Mouse (Mus musculus) embryonic fibroblast, embryonic 13.5 days (primary cell): ENCODE data around the gene 2310034C09Rik. TPM values are rescaled to one million over a fixed set of nuclear protein-coding genes. Genes with fewer than 3 reads are reported as not detected.
"Not testable (repeated sequence)": the region's sequence is repeated elsewhere in the genome, so short reads cannot be mapped to it uniquely, and the experiment has no call there.

Experiments used
- H3K27ac ChIP-seq: 2 replicates; pipeline ENCODE4 v1.5.1; 2012; ENCODE audit warnings: low read length, control low read depth, inconsistent platforms; ENCODE audit not compliant: insufficient read depth
- H3K4me1 ChIP-seq: 2 replicates; pipeline ENCODE4 v1.6.1; 2011; ENCODE audit warnings: low read length; ENCODE audit not compliant: control insufficient read depth, insufficient read depth
- H3K4me3 ChIP-seq: 2 replicates; pipeline ENCODE4 v1.5.1; 2011; ENCODE audit warnings: mild to moderate bottlenecking, control low read depth, low read length; ENCODE audit not compliant: insufficient read depth
- CTCF ChIP-seq: IDR thresholded peaks from 2 replicates; pipeline ENCODE4 v1.5.1; 2011; ENCODE audit warnings: mild to moderate bottlenecking, control low read depth, low read length, moderate library complexity, borderline replicate concordance; ENCODE audit not compliant: insufficient read depth
- POLR2A ChIP-seq: IDR thresholded peaks from 2 replicates; pipeline ENCODE4 v1.6.1; 2011; ENCODE audit warnings: low read depth, mild to moderate bottlenecking, control low read depth, low read length, moderate library complexity
- polyA plus RNA-seq: library from polyadenylated mRNA; stranded (reverse); fragments of >200 nt; gene quantifications from 2 replicates; pipeline ENCODE4 v1.2.4, GENCODE M21; 2011; ENCODE audit warnings: low read depth; ENCODE audit not compliant: missing spikeins, insufficient read length

2310034C09Rik gene
- not detected in 2 replicates for polyA plus RNA-seq

- not testable (repeated sequence) for H3K4me3 ChIP-seq, H3K4me1 ChIP-seq, H3K27ac ChIP-seq
These were observed at the start of gene 2310034C09Rik for GRCm38 (mm10) chr16:88758547-88758946. TSS of gene 2310034C09Rik (plus strand) at chr16:88758847.

- TF ChIP-seq POLR2A: no peak
- TF ChIP-seq CTCF: no peak
These were observed 47.9 kb upstream of the 2310034C09Rik start for GRCm38 (mm10) chr16:88710757-88711156.

GRCm38 (mm10) chr16:88711245-88711644 lies 47.4 kb upstream of the 2310034C09Rik start:
- no peak overlapping the region for H3K4me3 ChIP-seq
- H3K4me1 ChIP-seq: no peaks in the 10 kb centered on the region; the same call in 1 of the 2 replicates
- TF ChIP-seq CTCF: no peak
- TF ChIP-seq POLR2A: no peak
- H3K27ac ChIP-seq: no peak overlapping the region

More at GRCm38 (mm10) chr16:88710757-88711156, 47.9 kb upstream of the 2310034C09Rik start:
- H3K27ac ChIP-seq: no peak overlapping the region
- H3K4me1 ChIP-seq: no peaks in the 10 kb centered on the region; the same call in 1 of the 2 replicates
- no peak overlapping the region for H3K4me3 ChIP-seq

- Histone ChIP-seq H3K27ac (no peak overlapping the region), H3K4me3 (no peak overlapping the region), H3K4me1 (no peaks in the 10 kb centered on the region)
- no peak for TF ChIP-seq POLR2A
- no peak for TF ChIP-seq CTCF
These were observed 42.1 kb upstream of the 2310034C09Rik start for GRCm38 (mm10) chr16:88716549-88716948.

- Histone ChIP-seq H3K4me3 (no peak overlapping the region), H3K27ac (no peak overlapping the region), H3K4me1 (no peaks in the 10 kb centered on the region)
- TF ChIP-seq CTCF: no peak
- TF ChIP-seq POLR2A: no peak
These were observed 38.6 kb upstream of the 2310034C09Rik start for GRCm38 (mm10) chr16:88720031-88720430.

GRCm38 (mm10) chr16:88728812-88729275 lies 29.8 kb upstream of the 2310034C09Rik start, which contains the start of gene Krtap13-1:
TSS of gene Krtap13-1 (plus strand) at chr16:88728862.
- Histone ChIP-seq H3K4me1 (no peaks in the 10 kb centered on the region), H3K4me3 (no peak within 1 kb of the TSS), H3K27ac (no peak within 1 kb of the TSS)
- TF ChIP-seq CTCF (no peak), POLR2A (no peak)

GRCm38 (mm10) chr16:88735391-88735790 lies 23.3 kb upstream of the 2310034C09Rik start:
- no peak overlapping the region for H3K27ac ChIP-seq
- TF ChIP-seq POLR2A (no peak), CTCF (no peak)
- H3K4me3 ChIP-seq: no peak overlapping the region
- H3K4me1 ChIP-seq: no peaks in the 10 kb centered on the region

- Histone ChIP-seq H3K4me3 (no peak overlapping the region), H3K27ac (no peak overlapping the region), H3K4me1 (no peaks in the 10 kb centered on the region)
- no peak for TF ChIP-seq POLR2A
- TF ChIP-seq CTCF: no peak
These were observed 13.8 kb upstream of the 2310034C09Rik start for GRCm38 (mm10) chr16:88744750-88745340.

- Histone ChIP-seq H3K27ac (no peak overlapping the region), H3K4me3 (no peak overlapping the region), H3K4me1 (no peaks in the 10 kb centered on the region)
- TF ChIP-seq CTCF: no peak
- no peak for TF ChIP-seq POLR2A
These were observed 10.7 kb upstream of the 2310034C09Rik start for GRCm38 (mm10) chr16:88747943-88748342.

GRCm38 (mm10) chr16:88751535-88751934 lies 7.1 kb upstream of the 2310034C09Rik start, which contains the start of gene Krtap13:
TSS of gene Krtap13 (minus strand) at chr16:88751635.
- H3K4me3 ChIP-seq, H3K27ac ChIP-seq, H3K4me1 ChIP-seq: not testable (repeated sequence)
